In genomic region chr8:7440278-7440684, GRCm38 (mm10) we compare ENCODE assay signal across 10 mouse cellular contexts.
DNase-seq lines count a peak whose midpoint lies in the region; ATAC-seq lines count a peak whose summit lies in the region.
"Had no signal": no experiment of that assay in that cellular context is flagged by ENCODE, and none has a peak within 500 bp of the region (broad histone marks: within the 10 kb centered on the region; RNA-seq: fewer than 3 reads in every experiment).

No protein-coding gene starts in this region.

- 4% methylated on average over 4 of the region's 4 CpGs for WGBS in embryonic facial prominence, embryonic 15.5 days
- 4% methylated on average over 4 of the region's 4 CpGs for WGBS in hindbrain, embryonic 14.5 days
- 4% methylated on average over 4 of the region's 4 CpGs for WGBS in neural tube, embryonic 13.5 days

- H3K27me3 ChIP-seq in embryonic facial prominence, embryonic 15.5 days, result no peaks in the 10 kb centered on the region
- H3K27me3 ChIP-seq in hindbrain, embryonic 14.5 days (ENCODE audit: control insufficient read depth, insufficient read depth, low read length), result no peaks in the 10 kb centered on the region
- H3K27me3 ChIP-seq in neural tube, embryonic 13.5 days, result no peaks in the 10 kb centered on the region
- H3K27me3 ChIP-seq: Patski had no signal

- H3K9ac ChIP-seq in embryonic facial prominence, embryonic 15.5 days, result no peak overlapping the region
- H3K9ac ChIP-seq in hindbrain, embryonic 14.5 days, result no peak overlapping the region
- H3K9ac ChIP-seq in neural tube, embryonic 13.5 days, result no peak overlapping the region
- H3K9ac ChIP-seq: liver, postnatal 0 days had no signal

- peaks cover 5% of the 10 kb centered on the region for H3K4me1 ChIP-seq in embryonic facial prominence, embryonic 15.5 days
- 0 out of 2 replicates have a peak, but pooled peaks cover 8% of the 10 kb centered on the region for H3K4me1 ChIP-seq in hindbrain, embryonic 14.5 days (replicated peaks; ENCODE audit: control insufficient read depth, insufficient read depth, low read length)
- H3K4me1 ChIP-seq in neural tube, embryonic 13.5 days (replicated peaks), result peaks cover 11% of the 10 kb centered on the region

- H3K9me3 ChIP-seq in embryonic facial prominence, embryonic 15.5 days (replicated peaks), result no peaks in the 10 kb centered on the region
- no peaks in the 10 kb centered on the region for H3K9me3 ChIP-seq in hindbrain, embryonic 14.5 days (ENCODE audit: control insufficient read depth, low read length)
- H3K9me3 ChIP-seq in neural tube, embryonic 13.5 days, result no peaks in the 10 kb centered on the region

- no peak overlapping the region for H3K4me3 ChIP-seq in embryonic facial prominence, embryonic 15.5 days (replicated peaks)
- no peak overlapping the region for H3K4me3 ChIP-seq in hindbrain, embryonic 14.5 days (replicated peaks; ENCODE audit: low read length)
- no peak overlapping the region for H3K4me3 ChIP-seq in neural tube, embryonic 13.5 days

- H3K36me3 ChIP-seq in embryonic facial prominence, embryonic 15.5 days, result no peaks in the 10 kb centered on the region
- H3K36me3 ChIP-seq in hindbrain, embryonic 14.5 days (replicated peaks; ENCODE audit: control insufficient read depth, insufficient read depth), result no peaks in the 10 kb centered on the region
- H3K36me3 ChIP-seq in neural tube, embryonic 13.5 days, result no peaks in the 10 kb centered on the region

- no peak for ATAC-seq in embryonic facial prominence, embryonic 15.5 days (ENCODE audit: insufficient number of reproducible peaks, low FRiP score, low TSS enrichment, low read depth)
- ATAC-seq in hindbrain, embryonic 14.5 days (ENCODE audit: low FRiP score), result peak; percentile 96
- peak; percentile 97 for ATAC-seq in neural tube, embryonic 13.5 days (ENCODE audit: low read depth)
- no peak for ATAC-seq in CD4-positive, CD25-positive, alpha-beta regulatory T cell, adult 4 months
- ATAC-seq: liver, postnatal 0 days; Patski had no signal

- no peak overlapping the region for H3K27ac ChIP-seq in embryonic facial prominence, embryonic 15.5 days (replicated peaks)
- H3K27ac ChIP-seq in hindbrain, embryonic 14.5 days, result no peak overlapping the region
- H3K27ac ChIP-seq in neural tube, embryonic 13.5 days (replicated peaks), result no peak overlapping the region; the same call in 1 of the 2 replicates

- H3K4me2 ChIP-seq in embryonic facial prominence, embryonic 15.5 days (replicated peaks), result peak overlapping the region; percentile 21; the same call in 1 of the 2 replicates
- H3K4me2 ChIP-seq in hindbrain, embryonic 14.5 days (replicated peaks), result peak overlapping the region; percentile 19; the same call in 1 of the 2 replicates
- peak overlapping the region; percentile 30 for H3K4me2 ChIP-seq in neural tube, embryonic 13.5 days

- peak; percentile 4 for DNase-seq in kidney, postnatal 10 days
- DNase-seq in kidney, adult 8-10 months, result no peak
- DNase-seq in hindbrain, embryonic 14.5 days (ENCODE audit: low spot score), result peak; percentile 74
- DNase-seq in adrenal gland, postnatal 14 days, result no peak
- DNase-seq: cerebellum, adult 9-11 months; liver, postnatal 0 days had no signal

Comparison
In these comparisons a context has a peak if more than half of its experiments do, and no peak if none do; other contexts are left out.
1. DNase-seq: peak in kidney, postnatal 10 days (single experiment) and hindbrain, embryonic 14.5 days (single experiment); none in kidney, adult 8-10 months (0 of 2) and adrenal gland, postnatal 14 days (single experiment).
2. ATAC-seq: peak in hindbrain, embryonic 14.5 days (single experiment) and neural tube, embryonic 13.5 days (single experiment); none in embryonic facial prominence, embryonic 15.5 days (single experiment) and CD4-positive, CD25-positive, alpha-beta regulatory T cell, adult 4 months (single experiment).
3. Peak in every context shown above with its lines, with median percentiles within 50 percentile points of each other: H3K4me2 ChIP-seq.